ENCODE assay signal across 19 mouse cellular contexts in genomic region chr3:49749491-49750284, GRCm38 (mm10). TPM values are rescaled to one million over a fixed set of nuclear protein-coding genes. Genes with fewer than 3 reads are reported as not detected.
DNase-seq lines count a peak whose midpoint lies in the region; ATAC-seq lines count a peak whose summit lies in the region.
"Had no signal": no experiment of that assay in that cellular context is flagged by ENCODE, and none has a peak within 500 bp of the region (broad histone marks: within the 10 kb centered on the region; RNA-seq: fewer than 3 reads in every experiment).

No protein-coding gene starts in this region.

- peaks cover 12% of the 10 kb centered on the region for H3K4me1 ChIP-seq in limb, embryonic 11.5 days (ENCODE audit: control insufficient read depth, insufficient read depth, low read length)
- H3K4me1 ChIP-seq in limb, embryonic 10.5 days = peaks cover 52% of the 10 kb centered on the region
- H3K4me1 ChIP-seq in embryonic facial prominence, embryonic 13.5 days = peaks cover 38% of the 10 kb centered on the region
- peaks cover 50% of the 10 kb centered on the region for H3K4me1 ChIP-seq in midbrain, embryonic 15.5 days
- H3K4me1 ChIP-seq in liver, embryonic 12.5 days = no peaks in the 10 kb centered on the region

- H3K36me3 ChIP-seq in limb, embryonic 11.5 days (ENCODE audit: control insufficient read depth, insufficient read depth, low read length) = peaks cover 27% of the 10 kb centered on the region
- H3K36me3 ChIP-seq in limb, embryonic 10.5 days = peaks cover 100% of the 10 kb centered on the region
- H3K36me3 ChIP-seq in embryonic facial prominence, embryonic 13.5 days = peaks cover 92% of the 10 kb centered on the region
- peaks cover 8% of the 10 kb centered on the region for H3K36me3 ChIP-seq in midbrain, embryonic 15.5 days (replicated peaks)
- H3K36me3 ChIP-seq in liver, embryonic 12.5 days = no peaks in the 10 kb centered on the region

- 42% methylated on average over 8 of the region's 8 CpGs for WGBS in limb, embryonic 11.5 days
- 52% methylated on average over 8 of the region's 8 CpGs for WGBS in limb, embryonic 10.5 days
- 37% methylated on average over 8 of the region's 8 CpGs for WGBS in embryonic facial prominence, embryonic 13.5 days
- 58% methylated on average over 8 of the region's 8 CpGs for WGBS in midbrain, embryonic 15.5 days
- WGBS in liver, embryonic 12.5 days (ENCODE audit: insufficient replicate concordance) = 61% methylated on average over 8 of the region's 8 CpGs

- no peak for ATAC-seq in limb, embryonic 11.5 days (ENCODE audit: insufficient number of reproducible peaks, low FRiP score, low TSS enrichment, low read depth)
- no peak for ATAC-seq in embryonic facial prominence, embryonic 13.5 days (ENCODE audit: insufficient number of reproducible peaks, insufficient read depth, low FRiP score, low TSS enrichment, low read depth)
- ATAC-seq in midbrain, embryonic 15.5 days (replicated peaks) = no peak
- ATAC-seq in megakaryocyte, adult 5-6 weeks (ENCODE audit: poor library complexity, severe bottlenecking) = no peak
- ATAC-seq in liver, embryonic 12.5 days = no peak
- ATAC-seq: forebrain, embryonic 14.5 days; inflammation-experienced regulatory T-cells, adult 6 months had no signal

- H3K27ac ChIP-seq in limb, embryonic 11.5 days (replicated peaks; ENCODE audit: low read depth, low read length) = no peak overlapping the region
- no peak overlapping the region for H3K27ac ChIP-seq in limb, embryonic 10.5 days
- peak overlapping the region; percentile 56 for H3K27ac ChIP-seq in embryonic facial prominence, embryonic 13.5 days
- no peak overlapping the region for H3K27ac ChIP-seq in midbrain, embryonic 15.5 days
- H3K27ac ChIP-seq in liver, embryonic 12.5 days = no peak overlapping the region
- H3K27ac ChIP-seq: hindbrain, embryonic 12.5 days; stomach, embryonic 15.5 days had no signal

- no peaks in the 10 kb centered on the region for H3K27me3 ChIP-seq in limb, embryonic 11.5 days (ENCODE audit: control insufficient read depth, insufficient read depth, low read length)
- no peaks in the 10 kb centered on the region for H3K27me3 ChIP-seq in limb, embryonic 10.5 days (ENCODE audit: low read depth, poor library complexity, severe bottlenecking)
- no peaks in the 10 kb centered on the region for H3K27me3 ChIP-seq in embryonic facial prominence, embryonic 13.5 days
- no peaks in the 10 kb centered on the region for H3K27me3 ChIP-seq in midbrain, embryonic 15.5 days (replicated peaks)
- no peaks in the 10 kb centered on the region for H3K27me3 ChIP-seq in liver, embryonic 12.5 days (replicated peaks)
- H3K27me3 ChIP-seq: hindbrain, embryonic 12.5 days; stomach, embryonic 15.5 days had no signal

- peak overlapping the region; percentile 22; the same call in 1 of the 2 replicates for H3K4me2 ChIP-seq in limb, embryonic 11.5 days (ENCODE audit: low read depth, severe bottlenecking)
- peak overlapping the region; percentile 45 for H3K4me2 ChIP-seq in embryonic facial prominence, embryonic 13.5 days
- H3K4me2 ChIP-seq in midbrain, embryonic 15.5 days = peak overlapping the region; percentile 0; the same call in 1 of the 2 replicates
- no peak overlapping the region for H3K4me2 ChIP-seq in liver, embryonic 12.5 days
- H3K4me2 ChIP-seq: hindbrain, embryonic 12.5 days; stomach, embryonic 15.5 days had no signal

- peak; percentile 20 for DNase-seq in limb, embryonic 11.5 days (ENCODE audit: low spot score)
- no peak for DNase-seq in limb, embryonic 10.5 days (ENCODE audit: low spot score)
- peak; percentile 5 for DNase-seq in R1 (ENCODE audit: low read depth, low spot score)
- DNase-seq: adrenal gland, adult 8-10 months; cerebellum, adult 18-20 months; cerebellum, postnatal 36 days; heart, adult 18-20 months; left cerebral cortex, postnatal 4 days; lung, adult 18-20 months; lung, postnatal 36 days; spleen, adult 18-20 months had no signal

- H3K9ac ChIP-seq in limb, embryonic 11.5 days (ENCODE audit: low read length) = no peak overlapping the region
- H3K9ac ChIP-seq in embryonic facial prominence, embryonic 13.5 days = no peak overlapping the region
- no peak overlapping the region for H3K9ac ChIP-seq in midbrain, embryonic 15.5 days
- no peak overlapping the region for H3K9ac ChIP-seq in liver, embryonic 12.5 days
- H3K9ac ChIP-seq: hindbrain, embryonic 12.5 days; stomach, embryonic 15.5 days had no signal

- no peaks in the 10 kb centered on the region for H3K9me3 ChIP-seq in limb, embryonic 11.5 days (ENCODE audit: control insufficient read depth, low read length)
- H3K9me3 ChIP-seq in limb, embryonic 10.5 days (replicated peaks) = 0 out of 2 replicates have a peak, but pooled peaks cover 1% of the 10 kb centered on the region
- 0 out of 2 replicates have a peak, but pooled peaks cover 3% of the 10 kb centered on the region for H3K9me3 ChIP-seq in embryonic facial prominence, embryonic 13.5 days
- no peaks in the 10 kb centered on the region for H3K9me3 ChIP-seq in midbrain, embryonic 15.5 days
- no peaks in the 10 kb centered on the region for H3K9me3 ChIP-seq in liver, embryonic 12.5 days (replicated peaks)
- H3K9me3 ChIP-seq: hindbrain, embryonic 12.5 days; stomach, embryonic 15.5 days had no signal

- H3K4me3 ChIP-seq in limb, embryonic 11.5 days (ENCODE audit: low read depth, low read length) = no peak overlapping the region
- H3K4me3 ChIP-seq in limb, embryonic 10.5 days = no peak overlapping the region
- peak overlapping the region; percentile 24 for H3K4me3 ChIP-seq in embryonic facial prominence, embryonic 13.5 days
- no peak overlapping the region for H3K4me3 ChIP-seq in midbrain, embryonic 15.5 days
- no peak overlapping the region for H3K4me3 ChIP-seq in liver, embryonic 12.5 days
- H3K4me3 ChIP-seq: hindbrain, embryonic 12.5 days; stomach, embryonic 15.5 days had no signal

RNA-seq across cellular contexts. Expression of gene Pcdh18, which starts 7.4 kb away (rescaled TPM):
- 130 and 152 TPM in 2 replicates for polyA plus RNA-seq in limb, embryonic 11.5 days (2014; fragmentation: Nextera tagmentation; extraction: Ambion mirVana)
- polyA plus RNA-seq in limb, embryonic 10.5 days (2016; fragmentation: Nextera tagmentation; extraction: Ambion mirVana) = 82.3 and 114 TPM in 2 replicates
- 143 and 150 TPM in 2 replicates for polyA plus RNA-seq in embryonic facial prominence, embryonic 13.5 days (2015; fragmentation: Nextera tagmentation; extraction: Ambion mirVana)
- 38.4 and 39.1 TPM in 2 replicates for polyA plus RNA-seq in midbrain, embryonic 15.5 days (2015; fragmentation: Nextera tagmentation; extraction: Ambion mirVana)
- total RNA-seq in megakaryocyte, adult 5-6 weeks (2015) = 0.23 and 0.45 TPM in 2 replicates
- total RNA-seq in megakaryocyte, adult 5-6 weeks (2017) = 0.20 and 0.22 TPM in 2 replicates
- 6.6 and 7.8 TPM in 2 replicates for polyA plus RNA-seq in liver, embryonic 12.5 days (2016; fragmentation: Nextera tagmentation; extraction: Ambion mirVana)
- polyA plus RNA-seq: inflammation-experienced regulatory T-cells, adult 6 months had no signal
